In genomic region chr11:100761547-100762045, GRCm38 (mm10) we compare ENCODE assay signal across 8 mouse cellular contexts. TPM values are rescaled to one million over a fixed set of nuclear protein-coding genes. Genes with fewer than 3 reads are reported as not detected.
DNase-seq lines count a peak whose midpoint lies in the region; ATAC-seq and TF ChIP-seq lines count a peak whose summit lies in the region.

No protein-coding gene starts in this region.

- peak overlapping the region; percentile 57 for H3K9ac ChIP-seq in ES-E14 (ENCODE audit: insufficient read depth, low read depth, low read length, poor library complexity, severe bottlenecking)
- peak overlapping the region; percentile 48 for H3K9ac ChIP-seq in forebrain, embryonic 15.5 days (replicated peaks)
- H3K9ac ChIP-seq in neural tube, embryonic 15.5 days (replicated peaks), result peak overlapping the region; percentile 47

- H3K4me1 ChIP-seq in ES-E14 (ENCODE audit: control insufficient read depth in 2 of 2, insufficient read depth in 2 of 2, low read length in 2 of 2, poor library complexity in 1 of 2), result peaks cover 0 to 3% of the 10 kb centered on the region in 2 experiments; a peak in 2 of 4 replicates
- H3K4me1 ChIP-seq in forebrain, embryonic 15.5 days, result peaks cover 25% of the 10 kb centered on the region
- H3K4me1 ChIP-seq in neural tube, embryonic 15.5 days, result peaks cover 37% of the 10 kb centered on the region

- H3K9me3 ChIP-seq in ES-E14 (ENCODE audit: control insufficient read depth, insufficient read depth, low read depth, low read length), result no peaks in the 10 kb centered on the region
- H3K9me3 ChIP-seq in forebrain, embryonic 15.5 days, result no peaks in the 10 kb centered on the region
- H3K9me3 ChIP-seq in neural tube, embryonic 15.5 days (replicated peaks), result no peaks in the 10 kb centered on the region

- in situ Hi-C loops in ES-E14 (cut with MboI; ENCODE audit: low sequenced_read_pairs in 2 of 2, unreplicated experiment in 2 of 2), result no loop called here

- ATAC-seq in forebrain, embryonic 15.5 days (replicated peaks), result peak; percentile 56
- ATAC-seq in neural tube, embryonic 15.5 days (ENCODE audit: low FRiP score), result peak; percentile 67

- DNase-seq in ES-E14 (ENCODE audit: low read depth, low spot score), result peak; percentile 87
- DNase-seq in cerebellum, adult 11-12 months, result peak; percentile 88
- DNase-seq in heart, postnatal 25 days (ENCODE audit: low spot score), result peak; percentile 73
- DNase-seq in layer of hippocampus, adult 11-12 months (ENCODE audit: low spot score), result peak; percentile 84
- peak; percentile 79 to 87 for DNase-seq in lung, adult 18-20 months
- peak; percentile 92 for DNase-seq in testis, postnatal 10 days (ENCODE audit: low spot score)

- H3K27me3 ChIP-seq in forebrain, embryonic 15.5 days, result peaks cover 26% of the 10 kb centered on the region; the same call in 1 of the 2 replicates
- 0 out of 2 replicates have a peak, but pooled peaks cover 6% of the 10 kb centered on the region for H3K27me3 ChIP-seq in neural tube, embryonic 15.5 days (replicated peaks)

- no peaks in the 10 kb centered on the region for H3K36me3 ChIP-seq in ES-E14 (ENCODE audit: control insufficient read depth, insufficient read depth, low read length, poor library complexity, severe bottlenecking)
- H3K36me3 ChIP-seq in forebrain, embryonic 15.5 days, result no peaks in the 10 kb centered on the region
- H3K36me3 ChIP-seq in neural tube, embryonic 15.5 days, result peaks cover 4% of the 10 kb centered on the region; the same call in 1 of the 2 replicates

- H3K27ac ChIP-seq in ES-E14 (ENCODE audit: insufficient read depth, low read depth, low read length, poor library complexity, severe bottlenecking), result no peak overlapping the region
- no peak overlapping the region for H3K27ac ChIP-seq in forebrain, embryonic 15.5 days (replicated peaks)
- H3K27ac ChIP-seq in neural tube, embryonic 15.5 days (replicated peaks), result peak overlapping the region; percentile 69

- intact Hi-C loops in heart, postnatal 25 days (cut with DNase I), result loop anchor here (1.0 to 5.0 kb wide), 3 partner anchors 15 to 189 kb away; partner anchors contain the start of gene Cnp

- H3K4me3 ChIP-seq in ES-E14 (ENCODE audit: insufficient read depth in 1 of 2, low read depth in 1 of 2, low read length in 2 of 2, poor library complexity in 1 of 2, severe bottlenecking in 1 of 2), result peak overlapping the region; percentile 60 to 66
- H3K4me3 ChIP-seq in forebrain, embryonic 15.5 days, result peak overlapping the region; percentile 43
- peak overlapping the region; percentile 45 for H3K4me3 ChIP-seq in neural tube, embryonic 15.5 days (replicated peaks)

- WGBS in forebrain, embryonic 15.5 days, result under 1% methylated on average over 27 of the region's 27 CpGs
- 0% methylated on average over 27 of the region's 27 CpGs for WGBS in neural tube, embryonic 15.5 days

- H3K4me2 ChIP-seq in forebrain, embryonic 15.5 days (replicated peaks), result peak overlapping the region; percentile 65
- peak overlapping the region; percentile 76 for H3K4me2 ChIP-seq in neural tube, embryonic 15.5 days

TF ChIP-seq in ES-E14, 5 proteins besides CTCF, POLR2A, EP300 and RAD21:
- TF ChIP-seq MAFK (IDR thresholded peaks at IDR 0.05; ENCODE audit: insufficient read depth, low read depth, low read length) (no peak), ZC3H11A (IDR thresholded peaks at IDR 0.05; ENCODE audit: borderline replicate concordance, low read depth, low read length) (no peak), HCFC1 (IDR thresholded peaks at IDR 0.05; ENCODE audit: borderline replicate concordance, insufficient read depth, low read length) (no peak)

RNA-seq across cellular contexts. Expression of gene Hcrt, which starts 1.1 kb away (rescaled TPM):
- total RNA-seq in ES-E14 (2012; rRNA removed), result not detected in 2 replicates
- polyA plus RNA-seq in forebrain, embryonic 15.5 days (2015; fragmentation: Nextera tagmentation; extraction: Ambion mirVana), result 1.0 and 1.1 TPM in 2 replicates
- not detected for total RNA-seq in heart, postnatal 25 days (2021)
- 0.33 and 0.75 TPM in 2 replicates for polyA plus RNA-seq in neural tube, embryonic 15.5 days (2015; fragmentation: Nextera tagmentation; extraction: Ambion mirVana)

RNA-seq across cellular contexts. Expression of gene Kcnh4, which starts 1.9 kb away (rescaled TPM):
- 0.45 and 0.48 TPM in 2 replicates for total RNA-seq in ES-E14 (2012; rRNA removed)
- polyA plus RNA-seq in forebrain, embryonic 15.5 days (2015; fragmentation: Nextera tagmentation; extraction: Ambion mirVana), result 4.6 TPM in 2 replicates
- total RNA-seq in heart, postnatal 25 days (2021), result not detected
- polyA plus RNA-seq in neural tube, embryonic 15.5 days (2015; fragmentation: Nextera tagmentation; extraction: Ambion mirVana), result 6.0 and 9.0 TPM in 2 replicates

RNA-seq across cellular contexts. Expression of gene Ghdc, which starts 9.2 kb away (rescaled TPM):
- 16.5 and 26.4 TPM in 2 replicates for total RNA-seq in ES-E14 (2012; rRNA removed)
- polyA plus RNA-seq in forebrain, embryonic 15.5 days (2015; fragmentation: Nextera tagmentation; extraction: Ambion mirVana), result 2.8 and 3.0 TPM in 2 replicates
- 10 to 100 TPM in 1 of 2 experiments, 1 to 10 TPM in 1; 9.5 to 11.3 TPM for total RNA-seq in heart, postnatal 25 days (2021)
- 8.5 and 9.9 TPM in 2 replicates for polyA plus RNA-seq in neural tube, embryonic 15.5 days (2015; fragmentation: Nextera tagmentation; extraction: Ambion mirVana)

RNA-seq across cellular contexts. Expression of gene Rab5c, which starts 23.6 kb away (rescaled TPM):
- 83.8 and 124 TPM in 2 replicates for total RNA-seq in ES-E14 (2012; rRNA removed)
- polyA plus RNA-seq in forebrain, embryonic 15.5 days (2015; fragmentation: Nextera tagmentation; extraction: Ambion mirVana), result 30.3 and 31.6 TPM in 2 replicates
- 10 to 100 TPM; 62.1 to 66.8 TPM for total RNA-seq in heart, postnatal 25 days (2021)
- polyA plus RNA-seq in neural tube, embryonic 15.5 days (2015; fragmentation: Nextera tagmentation; extraction: Ambion mirVana), result 41.8 and 49.8 TPM in 2 replicates

RNA-seq across cellular contexts. Expression of gene Hspb9, which starts 47.9 kb away (rescaled TPM):
- total RNA-seq in ES-E14 (2012; rRNA removed), result 0.49 and 1.6 TPM in 2 replicates
- polyA plus RNA-seq in forebrain, embryonic 15.5 days (2015; fragmentation: Nextera tagmentation; extraction: Ambion mirVana), result 0.24 and 0.41 TPM in 2 replicates
- not detected for total RNA-seq in heart, postnatal 25 days (2021)
- 0.43 TPM in 1 of 2 replicates, not detected in the other for polyA plus RNA-seq in neural tube, embryonic 15.5 days (2015; fragmentation: Nextera tagmentation; extraction: Ambion mirVana)
